Mouse (Mus musculus) kidney, adult 2 months (tissue): ENCODE measurements around the gene Wfdc18.

Experiments used
- CTCF ChIP-seq: fragments of 200-500 bp; conservative IDR thresholded peaks from 2 replicates; pipeline ENCODE4 v1.5.1; 2011; ENCODE audit warnings: low read depth, mild to moderate bottlenecking, control low read depth, low read length, moderate library complexity, mixed read lengths; ENCODE audit not compliant: insufficient read depth, insufficient read length
- POLR2A ChIP-seq: fragments of 200-500 bp; IDR thresholded peaks from one replicate; pipeline ENCODE4 v1.6.1; 2011; ENCODE audit warnings: low read depth, low read length, control low read depth

GRCm38 (mm10) chr11:83692008-83692407, 16.8 kb upstream of the Wfdc18 start:
- no peak for TF ChIP-seq CTCF
- no peak for TF ChIP-seq POLR2A
